Mouse (Mus musculus): ENCODE measurements around the gene Dgke. TPM values are rescaled to one million over a fixed set of nuclear protein-coding genes. Genes with fewer than 3 reads are reported as not detected.

The Dgke gene
- polyA plus RNA-seq, 1 experiment from 2014 or later: 16.4 TPM

GRCm38 (mm10) chr11:89022120-89022731 is 44.4 kb downstream of the Dgke start:
- Histone ChIP-seq H3K4me1 (ENCODE audit: control insufficient read depth, insufficient read depth, low read depth, low read length) (0 out of 2 replicates have a peak, but pooled peaks cover 2% of the 10 kb centered on the region), H3K4me2 (ENCODE audit: low read length) (no peak overlapping the region), H3K36me3 (ENCODE audit: control insufficient read depth, insufficient read depth, low read length) (no peaks in the 10 kb centered on the region), H3K27me3 (replicated peaks; ENCODE audit: control insufficient read depth, insufficient read depth, low read length) (no peaks in the 10 kb centered on the region), H3K4me3 (ENCODE audit: low read length) (no peak overlapping the region), H3K9ac (ENCODE audit: low read depth, low read length) (no peak overlapping the region), H3K9me3 (ENCODE audit: control insufficient read depth, low read length) (no peaks in the 10 kb centered on the region), H3K27ac (ENCODE audit: low read depth, low read length) (no peak overlapping the region)
- 74% methylated on average over 8 of the region's 8 CpGs for whole genome bisulfite sequencing
- ATAC-seq: no peak

GRCm38 (mm10) chr11:89021687-89022086 is 45.0 kb downstream of the Dgke start:
- no peaks in the 10 kb centered on the region for H3K27me3 ChIP-seq (replicated peaks; ENCODE audit: control insufficient read depth, insufficient read depth, low read length)
- no peaks in the 10 kb centered on the region for H3K36me3 ChIP-seq (ENCODE audit: control insufficient read depth, insufficient read depth, low read length)
- no peak overlapping the region for H3K9ac ChIP-seq (ENCODE audit: low read depth, low read length)
- 77% methylated on average over 7 of the region's 7 CpGs for WGBS
- no peak overlapping the region for H3K4me3 ChIP-seq (ENCODE audit: low read length)
- no peak for ATAC-seq
- H3K9me3 ChIP-seq (ENCODE audit: control insufficient read depth, low read length): no peaks in the 10 kb centered on the region
- 0 out of 2 replicates have a peak, but pooled peaks cover 2% of the 10 kb centered on the region for H3K4me1 ChIP-seq (ENCODE audit: control insufficient read depth, insufficient read depth, low read depth, low read length)
- no peak overlapping the region for H3K4me2 ChIP-seq (ENCODE audit: low read length)
- no peak overlapping the region for H3K27ac ChIP-seq (ENCODE audit: low read depth, low read length)

GRCm38 (mm10) chr11:89020681-89021305 is 45.9 kb downstream of the Dgke start:
- ATAC-seq: no peak
- 73% methylated on average over 9 of the region's 9 CpGs for WGBS
- Histone ChIP-seq H3K4me1 (ENCODE audit: control insufficient read depth, insufficient read depth, low read depth, low read length) (0 out of 2 replicates have a peak, but pooled peaks cover 2% of the 10 kb centered on the region), H3K9ac (ENCODE audit: low read depth, low read length) (no peak overlapping the region), H3K36me3 (ENCODE audit: control insufficient read depth, insufficient read depth, low read length) (no peaks in the 10 kb centered on the region), H3K4me3 (ENCODE audit: low read length) (no peak overlapping the region), H3K27ac (ENCODE audit: low read depth, low read length) (no peak overlapping the region), H3K9me3 (ENCODE audit: control insufficient read depth, low read length) (no peaks in the 10 kb centered on the region), H3K27me3 (replicated peaks; ENCODE audit: control insufficient read depth, insufficient read depth, low read length) (no peaks in the 10 kb centered on the region), H3K4me2 (ENCODE audit: low read length) (no peak overlapping the region)

- no peaks in the 10 kb centered on the region for H3K9me3 ChIP-seq (ENCODE audit: control insufficient read depth, low read length)
- 90% methylated on average over 9 of the region's 9 CpGs for WGBS
These were observed 49.0 kb downstream of the Dgke start for GRCm38 (mm10) chr11:89017514-89018182.

GRCm38 (mm10) chr11:89012241-89012640 is 54.4 kb downstream of the Dgke start:
- Histone ChIP-seq H3K4me3 (ENCODE audit: low read length) (no peak overlapping the region), H3K27ac (ENCODE audit: low read depth, low read length) (no peak overlapping the region), H3K4me1 (ENCODE audit: control insufficient read depth, insufficient read depth, low read depth, low read length) (no peaks in the 10 kb centered on the region), H3K4me2 (ENCODE audit: low read length) (no peak overlapping the region), H3K9ac (ENCODE audit: low read depth, low read length) (no peak overlapping the region), H3K9me3 (ENCODE audit: control insufficient read depth, low read length) (no peaks in the 10 kb centered on the region), H3K27me3 (replicated peaks; ENCODE audit: control insufficient read depth, insufficient read depth, low read length) (no peaks in the 10 kb centered on the region), H3K36me3 (ENCODE audit: control insufficient read depth, insufficient read depth, low read length) (no peaks in the 10 kb centered on the region)
- no peak for ATAC-seq
- 91% methylated on average over 5 of the region's 5 CpGs for WGBS

More at GRCm38 (mm10) chr11:89017514-89018182, 49.0 kb downstream of the Dgke start:
- Histone ChIP-seq H3K4me1 (ENCODE audit: control insufficient read depth, insufficient read depth, low read depth, low read length) (no peaks in the 10 kb centered on the region), H3K36me3 (ENCODE audit: control insufficient read depth, insufficient read depth, low read length) (no peaks in the 10 kb centered on the region), H3K27me3 (replicated peaks; ENCODE audit: control insufficient read depth, insufficient read depth, low read length) (no peaks in the 10 kb centered on the region), H3K4me3 (ENCODE audit: low read length) (no peak overlapping the region), H3K9ac (ENCODE audit: low read depth, low read length) (no peak overlapping the region), H3K4me2 (ENCODE audit: low read length) (no peak overlapping the region), H3K27ac (ENCODE audit: low read depth, low read length) (no peak overlapping the region)
- no peak for ATAC-seq

GRCm38 (mm10) chr11:89009496-89009895 is 57.2 kb downstream of the Dgke start:
- Histone ChIP-seq H3K27ac (ENCODE audit: low read depth, low read length) (no peak overlapping the region), H3K4me3 (ENCODE audit: low read length) (no peak overlapping the region), H3K36me3 (ENCODE audit: control insufficient read depth, insufficient read depth, low read length) (no peaks in the 10 kb centered on the region), H3K9me3 (ENCODE audit: control insufficient read depth, low read length) (no peaks in the 10 kb centered on the region), H3K4me1 (ENCODE audit: control insufficient read depth, insufficient read depth, low read depth, low read length) (no peaks in the 10 kb centered on the region), H3K9ac (ENCODE audit: low read depth, low read length) (no peak overlapping the region), H3K4me2 (ENCODE audit: low read length) (no peak overlapping the region), H3K27me3 (replicated peaks; ENCODE audit: control insufficient read depth, insufficient read depth, low read length) (no peaks in the 10 kb centered on the region)
- ATAC-seq: no peak
- 84% methylated on average over 7 of the region's 7 CpGs for WGBS

- Histone ChIP-seq H3K9ac (ENCODE audit: low read depth, low read length) (no peak overlapping the region), H3K27ac (ENCODE audit: low read depth, low read length) (no peak overlapping the region), H3K4me3 (ENCODE audit: low read length) (no peak overlapping the region), H3K9me3 (ENCODE audit: control insufficient read depth, low read length) (no peaks in the 10 kb centered on the region), H3K4me1 (ENCODE audit: control insufficient read depth, insufficient read depth, low read depth, low read length) (no peaks in the 10 kb centered on the region), H3K27me3 (replicated peaks; ENCODE audit: control insufficient read depth, insufficient read depth, low read length) (no peaks in the 10 kb centered on the region), H3K4me2 (ENCODE audit: low read length) (no peak overlapping the region), H3K36me3 (ENCODE audit: control insufficient read depth, insufficient read depth, low read length) (no peaks in the 10 kb centered on the region)
- 91% methylated on average over 8 of the region's 9 CpGs for WGBS
- ATAC-seq: no peak
These were observed 57.6 kb downstream of the Dgke start for GRCm38 (mm10) chr11:89009066-89009465.

- Histone ChIP-seq H3K9ac (ENCODE audit: low read depth, low read length) (no peak overlapping the region), H3K4me3 (ENCODE audit: low read length) (no peak overlapping the region), H3K4me2 (ENCODE audit: low read length) (no peak overlapping the region), H3K27me3 (replicated peaks; ENCODE audit: control insufficient read depth, insufficient read depth, low read length) (no peaks in the 10 kb centered on the region), H3K9me3 (ENCODE audit: control insufficient read depth, low read length) (no peaks in the 10 kb centered on the region), H3K4me1 (ENCODE audit: control insufficient read depth, insufficient read depth, low read depth, low read length) (no peaks in the 10 kb centered on the region; the same call in 1 of the 2 replicates), H3K27ac (ENCODE audit: low read depth, low read length) (no peak overlapping the region), H3K36me3 (ENCODE audit: control insufficient read depth, insufficient read depth, low read length) (no peaks in the 10 kb centered on the region)
- WGBS: 87% methylated on average over 3 of the region's 3 CpGs
- no peak for ATAC-seq
These were observed 59.1 kb downstream of the Dgke start for GRCm38 (mm10) chr11:89007582-89007981.

- Histone ChIP-seq H3K9me3 (ENCODE audit: control insufficient read depth, low read length) (no peaks in the 10 kb centered on the region), H3K36me3 (ENCODE audit: control insufficient read depth, insufficient read depth, low read length) (no peaks in the 10 kb centered on the region), H3K4me2 (ENCODE audit: low read length) (no peak overlapping the region), H3K27me3 (replicated peaks; ENCODE audit: control insufficient read depth, insufficient read depth, low read length) (no peaks in the 10 kb centered on the region), H3K4me3 (ENCODE audit: low read length) (no peak overlapping the region), H3K27ac (ENCODE audit: low read depth, low read length) (no peak overlapping the region), H3K4me1 (ENCODE audit: control insufficient read depth, insufficient read depth, low read depth, low read length) (no peaks in the 10 kb centered on the region; the same call in 1 of the 2 replicates), H3K9ac (ENCODE audit: low read depth, low read length) (no peak overlapping the region)
- no peak for ATAC-seq
These were observed 60.2 kb downstream of the Dgke start for GRCm38 (mm10) chr11:89006404-89006803.

All from hindbrain, embryonic 16.5 days (tissue).